Mouse (Mus musculus): ENCODE data around the gene Galnt10. TPM values are rescaled to one million over a fixed set of nuclear protein-coding genes. Genes with fewer than 3 reads are reported as not detected.

Gene Galnt10
- polyA plus RNA-seq, 1 experiment from 2014 or later, result 13.3 TPM

DNA sequence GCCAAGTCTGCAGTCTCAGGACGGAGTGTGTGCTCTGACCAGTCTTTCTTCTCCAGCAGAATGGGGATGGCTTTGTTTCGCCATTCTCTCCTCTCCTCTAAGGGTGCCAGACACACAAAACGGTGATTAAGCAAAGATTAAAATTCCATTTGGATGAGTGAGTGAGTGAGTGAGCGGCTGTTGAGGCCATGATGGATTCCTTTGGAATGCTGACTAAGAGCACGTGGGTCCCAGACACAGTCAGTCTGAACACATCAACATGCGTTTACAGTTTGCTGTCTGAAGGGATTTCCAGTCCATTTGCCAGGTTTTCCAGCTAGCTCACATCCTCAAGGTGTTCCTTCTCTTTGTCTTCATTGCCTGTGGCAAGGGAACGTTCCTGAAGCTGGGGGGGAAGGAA is 74.4 kb downstream of the Galnt10 start:
- WGBS, result 7% methylated on average over 7 of the region's 7 CpGs
- Histone ChIP-seq H3K4me3 (replicated peaks; ENCODE audit: low read length) (no peak overlapping the region), H3K27ac (ENCODE audit: low read length) (0 out of 2 replicates have a peak overlapping the region, but pooled peaks have one; percentile 4), H3K9me3 (ENCODE audit: control insufficient read depth, low read length) (no peaks in the 10 kb centered on the region), H3K36me3 (ENCODE audit: control insufficient read depth, insufficient read depth) (no peaks in the 10 kb centered on the region), H3K9ac (replicated peaks; ENCODE audit: low read depth, low read length) (no peak overlapping the region), H3K4me1 (replicated peaks; ENCODE audit: control insufficient read depth, insufficient read depth, low read length) (peaks cover 8% of the 10 kb centered on the region; the same call in 1 of the 2 replicates), H3K27me3 (replicated peaks; ENCODE audit: control insufficient read depth, insufficient read depth, low read length) (no peaks in the 10 kb centered on the region), H3K4me2 (ENCODE audit: low read length) (no peak overlapping the region)
- ATAC-seq, result peak; percentile 64

DNA sequence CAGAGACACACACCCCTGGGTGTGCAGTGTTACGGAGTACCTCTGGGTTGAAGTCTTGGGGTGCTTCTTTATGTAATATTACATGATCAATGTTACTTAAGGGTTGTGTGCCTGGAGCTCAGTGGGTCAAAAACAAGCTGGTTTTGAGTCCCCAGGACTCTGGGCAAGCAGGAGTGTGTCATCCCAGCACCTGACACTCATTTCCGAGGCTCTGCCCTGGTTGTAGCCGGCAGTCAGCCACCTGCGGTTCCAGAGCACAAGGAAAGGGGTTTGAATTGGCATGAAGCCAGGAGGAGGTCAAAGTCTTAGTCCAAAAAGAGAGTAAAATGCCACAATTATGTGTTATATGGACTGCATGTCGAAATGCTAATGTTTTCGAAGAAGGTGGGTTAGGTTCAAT is 74.8 kb downstream of the Galnt10 start:
- H3K27me3 ChIP-seq (replicated peaks; ENCODE audit: control insufficient read depth, insufficient read depth, low read length), result no peaks in the 10 kb centered on the region
- 65% methylated on average over 6 of the region's 6 CpGs for WGBS
- no peaks in the 10 kb centered on the region for H3K36me3 ChIP-seq (ENCODE audit: control insufficient read depth, insufficient read depth)
- peaks cover 8% of the 10 kb centered on the region; the same call in 1 of the 2 replicates for H3K4me1 ChIP-seq (replicated peaks; ENCODE audit: control insufficient read depth, insufficient read depth, low read length)
- H3K27ac ChIP-seq (ENCODE audit: low read length), result 0 out of 2 replicates have a peak overlapping the region, but pooled peaks have one; percentile 4
- H3K9me3 ChIP-seq (ENCODE audit: control insufficient read depth, low read length), result no peaks in the 10 kb centered on the region
- no peak overlapping the region for H3K9ac ChIP-seq (replicated peaks; ENCODE audit: low read depth, low read length)
- no peak overlapping the region for H3K4me3 ChIP-seq (replicated peaks; ENCODE audit: low read length)
- peak; percentile 28; the same call in 1 of the 2 replicates for ATAC-seq
- no peak overlapping the region for H3K4me2 ChIP-seq (ENCODE audit: low read length)

DNA sequence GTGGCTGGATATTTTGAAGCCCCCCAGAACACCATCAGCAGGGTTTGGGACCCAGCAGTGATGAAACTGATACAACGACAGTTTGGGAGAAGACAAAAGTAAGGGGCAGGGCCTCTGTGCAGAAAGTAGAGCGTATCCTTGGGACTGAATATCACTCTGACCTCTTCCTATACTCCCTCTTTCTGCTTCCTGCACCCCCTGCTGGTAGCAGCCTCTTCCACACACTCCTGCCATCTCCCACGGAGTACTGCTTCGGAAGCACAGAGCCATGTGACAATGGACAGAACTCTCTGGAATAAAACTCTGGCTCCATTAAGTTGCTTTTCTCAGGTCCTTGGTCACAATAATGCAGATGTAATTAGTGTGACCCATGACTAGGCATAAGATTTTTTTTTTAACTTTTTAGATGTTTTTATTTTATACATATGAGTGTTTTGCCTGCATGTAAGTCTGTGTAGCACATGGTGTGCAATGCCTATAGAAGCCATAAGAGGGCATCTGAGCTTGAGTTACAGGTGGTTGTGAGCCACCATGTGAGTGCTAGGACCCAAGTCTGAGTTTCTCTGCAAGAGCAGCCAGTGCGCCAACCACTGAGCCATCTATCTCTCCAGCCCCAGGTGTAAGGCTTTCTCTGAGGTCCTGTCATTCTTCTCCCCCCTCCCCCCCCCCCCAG is 79.7 kb downstream of the Galnt10 start:
- Histone ChIP-seq H3K36me3 (ENCODE audit: control insufficient read depth, insufficient read depth) (no peaks in the 10 kb centered on the region), H3K4me1 (replicated peaks; ENCODE audit: control insufficient read depth, insufficient read depth, low read length) (peaks cover 9% of the 10 kb centered on the region; the same call in 1 of the 2 replicates), H3K9ac (replicated peaks; ENCODE audit: low read depth, low read length) (no peak overlapping the region), H3K27ac (ENCODE audit: low read length) (no peak overlapping the region), H3K9me3 (ENCODE audit: control insufficient read depth, low read length) (no peaks in the 10 kb centered on the region), H3K4me2 (ENCODE audit: low read length) (no peak overlapping the region), H3K27me3 (replicated peaks; ENCODE audit: control insufficient read depth, insufficient read depth, low read length) (no peaks in the 10 kb centered on the region), H3K4me3 (replicated peaks; ENCODE audit: low read length) (no peak overlapping the region)
- whole genome bisulfite sequencing, result 86% methylated on average over 5 of the region's 5 CpGs
- ATAC-seq, result no peak

DNA sequence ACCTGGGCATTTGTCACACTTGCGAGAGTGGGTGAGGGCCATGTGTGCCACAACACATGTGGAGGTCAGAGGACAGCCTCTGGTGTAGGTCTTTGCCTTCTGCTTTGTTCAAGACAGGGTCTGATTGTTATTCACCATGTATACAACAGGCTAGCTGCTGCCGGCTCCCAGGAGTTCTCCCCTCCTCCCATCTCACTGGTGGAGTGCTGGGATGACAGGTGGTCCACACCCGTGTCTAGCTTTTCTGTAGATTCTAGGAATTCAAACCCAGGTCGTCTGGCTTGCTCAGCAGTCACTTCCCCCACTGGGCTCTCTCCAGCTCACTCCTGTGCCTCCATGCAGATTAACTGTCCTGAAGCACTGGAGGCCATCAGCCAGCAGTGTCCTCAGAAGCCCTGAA is 80.7 kb downstream of the Galnt10 start:
- H3K36me3 ChIP-seq (ENCODE audit: control insufficient read depth, insufficient read depth), result no peaks in the 10 kb centered on the region
- no peak overlapping the region for H3K4me2 ChIP-seq (ENCODE audit: low read length)
- no peak overlapping the region for H3K27ac ChIP-seq (ENCODE audit: low read length)
- no peak overlapping the region for H3K4me3 ChIP-seq (replicated peaks; ENCODE audit: low read length)
- H3K9ac ChIP-seq (replicated peaks; ENCODE audit: low read depth, low read length), result no peak overlapping the region
- no peaks in the 10 kb centered on the region for H3K27me3 ChIP-seq (replicated peaks; ENCODE audit: control insufficient read depth, insufficient read depth, low read length)
- no peaks in the 10 kb centered on the region for H3K9me3 ChIP-seq (ENCODE audit: control insufficient read depth, low read length)
- ATAC-seq, result no peak
- peaks cover 6% of the 10 kb centered on the region; the same call in 1 of the 2 replicates for H3K4me1 ChIP-seq (replicated peaks; ENCODE audit: control insufficient read depth, insufficient read depth, low read length)
- WGBS, result 50% methylated on average over 4 of the region's 4 CpGs

DNA sequence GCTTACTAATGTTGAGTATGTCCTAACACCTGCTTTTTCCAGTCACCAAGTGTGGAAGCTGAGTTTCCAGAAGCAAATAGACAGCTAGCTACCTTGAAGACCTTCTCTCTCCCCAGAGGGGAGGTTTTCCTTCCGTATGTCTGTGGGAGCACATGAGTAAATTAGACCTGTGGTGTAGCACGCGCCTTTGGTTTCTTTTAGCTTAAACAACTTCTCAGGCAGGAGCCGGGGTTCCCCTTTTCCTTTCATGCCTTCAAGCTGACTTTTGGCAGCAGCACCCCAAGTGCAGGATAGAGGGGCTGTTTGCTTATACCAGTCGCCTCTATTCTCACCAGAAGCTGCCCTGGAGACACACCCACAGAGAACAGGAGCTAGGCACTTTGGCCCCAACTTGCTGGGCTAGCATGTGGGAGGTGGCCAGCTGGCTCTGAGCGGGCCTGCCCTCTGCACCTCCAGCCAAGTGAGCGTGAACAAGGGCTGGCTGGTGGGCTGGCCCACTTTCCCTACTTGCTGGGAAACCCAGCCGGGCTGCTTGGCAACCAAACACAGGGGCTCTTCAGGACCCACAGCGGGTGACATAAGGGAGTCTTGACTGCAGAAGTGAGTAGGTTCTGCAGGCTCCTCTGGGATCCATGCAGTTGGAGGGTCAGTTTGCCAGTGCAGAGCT is 82.2 kb downstream of the Galnt10 start:
- Histone ChIP-seq H3K36me3 (ENCODE audit: control insufficient read depth, insufficient read depth) (no peaks in the 10 kb centered on the region), H3K27me3 (replicated peaks; ENCODE audit: control insufficient read depth, insufficient read depth, low read length) (no peaks in the 10 kb centered on the region), H3K9ac (replicated peaks; ENCODE audit: low read depth, low read length) (no peak overlapping the region), H3K4me3 (replicated peaks; ENCODE audit: low read length) (no peak overlapping the region), H3K4me1 (replicated peaks; ENCODE audit: control insufficient read depth, insufficient read depth, low read length) (peaks cover 6% of the 10 kb centered on the region; the same call in 1 of the 2 replicates), H3K4me2 (ENCODE audit: low read length) (no peak overlapping the region), H3K27ac (ENCODE audit: low read length) (no peak overlapping the region), H3K9me3 (ENCODE audit: control insufficient read depth, low read length) (no peaks in the 10 kb centered on the region)
- peak; percentile 73 for ATAC-seq
- 48% methylated on average over 9 of the region's 9 CpGs for WGBS

DNA sequence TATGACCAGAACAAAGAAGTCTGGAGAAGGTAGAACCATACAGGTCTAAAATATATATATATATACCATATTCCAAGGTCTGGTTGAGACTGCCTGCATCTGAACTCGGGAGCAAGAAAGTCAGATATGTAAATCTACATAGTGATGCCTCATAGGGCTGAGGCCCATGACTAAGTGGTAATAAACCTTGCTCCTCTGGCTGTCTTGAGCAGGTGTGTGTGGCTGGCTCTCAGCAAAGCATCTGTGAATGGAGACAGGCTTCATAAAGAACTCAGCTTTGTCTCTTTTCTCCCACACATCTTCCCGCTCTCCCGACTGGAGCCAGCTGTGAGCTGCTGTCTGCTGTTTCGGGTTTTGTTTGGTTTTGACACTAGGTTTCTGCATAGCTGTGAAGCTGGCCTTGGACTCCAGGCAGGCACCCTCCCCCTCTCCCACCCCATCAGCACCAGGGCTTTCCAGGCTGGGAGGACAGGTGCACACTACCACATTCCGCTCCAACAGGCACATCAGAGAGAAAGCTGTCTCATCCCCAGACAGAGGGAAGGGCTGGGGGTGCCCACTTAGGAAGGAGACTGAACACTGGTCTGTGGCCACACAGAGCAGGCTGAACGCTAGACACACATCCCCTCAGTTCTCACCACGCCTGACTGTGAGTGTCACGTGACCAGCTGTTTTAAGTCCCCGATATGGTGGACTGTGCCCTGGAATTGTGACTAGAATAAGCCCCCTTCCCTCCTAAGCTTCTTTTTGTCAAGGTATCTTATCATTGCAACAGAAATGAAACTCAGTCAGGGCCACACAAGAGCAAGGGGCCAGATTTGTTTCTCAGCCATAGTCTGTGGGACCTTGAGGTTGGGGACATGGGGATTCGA is 87.4 kb downstream of the Galnt10 start:
- Histone ChIP-seq H3K27ac (ENCODE audit: low read length) (no peak overlapping the region), H3K36me3 (ENCODE audit: control insufficient read depth, insufficient read depth) (no peaks in the 10 kb centered on the region), H3K4me2 (ENCODE audit: low read length) (no peak overlapping the region), H3K4me3 (replicated peaks; ENCODE audit: low read length) (no peak overlapping the region), H3K9me3 (ENCODE audit: control insufficient read depth, low read length) (no peaks in the 10 kb centered on the region), H3K9ac (replicated peaks; ENCODE audit: low read depth, low read length) (no peak overlapping the region), H3K4me1 (replicated peaks; ENCODE audit: control insufficient read depth, insufficient read depth, low read length) (peaks cover 2% of the 10 kb centered on the region; the same call in 1 of the 2 replicates), H3K27me3 (replicated peaks; ENCODE audit: control insufficient read depth, insufficient read depth, low read length) (no peaks in the 10 kb centered on the region)
- 72% methylated on average over 10 of the region's 10 CpGs for WGBS
- 0 out of 2 replicates have a peak, but pooled peaks have one; percentile 28 for ATAC-seq

DNA sequence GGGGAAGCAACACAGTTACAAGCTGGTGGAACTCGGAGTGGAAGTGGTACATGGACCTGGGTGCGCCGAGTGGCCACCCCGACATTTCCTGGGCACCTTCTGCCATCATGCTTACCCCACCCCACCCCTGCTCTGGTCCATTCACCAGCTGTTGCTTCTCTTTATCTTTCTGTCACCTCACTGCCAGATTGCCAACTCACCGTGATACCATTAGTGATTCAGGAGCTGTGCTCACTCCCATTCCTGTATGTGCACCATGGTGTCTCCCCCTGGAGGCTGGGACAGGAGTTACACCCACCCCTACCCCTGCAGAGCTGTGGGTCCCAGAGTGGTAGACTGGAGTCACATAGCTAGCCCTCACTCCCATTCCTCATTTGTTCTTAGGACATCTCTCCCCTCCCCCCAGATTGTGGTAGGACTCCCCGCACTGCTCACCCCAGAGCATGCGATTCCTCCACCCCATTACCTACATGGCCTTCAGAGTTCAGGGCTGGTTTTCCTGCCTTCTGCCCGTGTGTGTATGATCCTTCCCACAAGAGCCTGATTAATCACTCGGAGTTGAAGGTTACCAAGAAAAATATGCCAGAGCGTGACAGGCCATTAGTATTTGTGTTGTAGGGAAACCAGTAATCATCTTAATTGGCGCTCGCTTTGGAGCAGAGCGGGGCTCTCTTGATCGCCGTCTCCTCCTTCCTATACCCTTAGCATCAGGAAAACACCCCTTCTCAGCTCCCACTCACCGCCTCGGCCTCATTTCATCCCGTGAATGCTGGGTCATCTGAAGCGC is 102.2 kb downstream of the Galnt10 start:
- no peaks in the 10 kb centered on the region for H3K9me3 ChIP-seq (ENCODE audit: control insufficient read depth, low read length)
- H3K4me2 ChIP-seq (ENCODE audit: low read length), result no peak overlapping the region
- H3K9ac ChIP-seq (replicated peaks; ENCODE audit: low read depth, low read length), result no peak overlapping the region
- peak; percentile 29; the same call in 1 of the 2 replicates for ATAC-seq
- H3K4me1 ChIP-seq (replicated peaks; ENCODE audit: control insufficient read depth, insufficient read depth, low read length), result 0 out of 2 replicates have a peak, but pooled peaks cover 2% of the 10 kb centered on the region
- no peaks in the 10 kb centered on the region for H3K27me3 ChIP-seq (replicated peaks; ENCODE audit: control insufficient read depth, insufficient read depth, low read length)
- no peak overlapping the region for H3K27ac ChIP-seq (ENCODE audit: low read length)
- H3K4me3 ChIP-seq (replicated peaks; ENCODE audit: low read length), result no peak overlapping the region
- H3K36me3 ChIP-seq (ENCODE audit: control insufficient read depth, insufficient read depth), result no peaks in the 10 kb centered on the region
- 70% methylated on average over 19 of the region's 19 CpGs for WGBS

DNA sequence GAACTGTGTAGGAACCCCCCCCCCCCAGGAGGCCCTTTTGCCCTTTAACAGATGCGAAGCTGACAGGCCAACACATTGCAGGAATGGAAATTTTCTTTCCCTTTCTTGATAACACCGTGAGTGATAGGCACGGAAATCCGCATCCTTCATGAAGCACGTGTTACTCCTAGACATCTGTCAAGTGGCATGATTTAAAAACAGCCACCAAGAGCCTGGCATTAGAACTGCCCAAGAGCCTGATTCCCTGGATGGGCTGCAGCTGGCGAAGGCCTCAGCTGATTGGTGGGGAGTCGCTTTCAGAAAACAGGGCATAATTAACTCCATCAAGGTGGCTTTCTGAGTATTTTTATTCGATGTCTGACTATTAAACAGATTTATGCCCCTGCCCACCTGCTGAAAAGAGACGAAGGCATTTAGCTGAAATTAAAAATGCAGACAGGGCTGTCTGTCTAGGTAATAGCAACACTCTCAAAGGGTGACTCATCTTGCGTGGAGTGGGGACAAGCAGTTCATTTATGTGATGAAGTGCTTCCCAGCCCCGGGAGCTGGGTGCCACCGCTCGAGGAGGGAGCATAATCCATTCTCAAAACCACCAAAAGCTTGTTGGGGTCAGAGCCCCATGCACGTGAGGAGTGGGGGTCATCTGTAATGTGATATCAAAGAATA is 108.4 kb downstream of the Galnt10 start:
- Histone ChIP-seq H3K36me3 (ENCODE audit: control insufficient read depth, insufficient read depth) (no peaks in the 10 kb centered on the region), H3K9me3 (ENCODE audit: control insufficient read depth, low read length) (no peaks in the 10 kb centered on the region), H3K27ac (ENCODE audit: low read length) (no peak overlapping the region), H3K4me3 (replicated peaks; ENCODE audit: low read length) (no peak overlapping the region), H3K4me1 (replicated peaks; ENCODE audit: control insufficient read depth, insufficient read depth, low read length) (peaks cover 15% of the 10 kb centered on the region), H3K27me3 (replicated peaks; ENCODE audit: control insufficient read depth, insufficient read depth, low read length) (no peaks in the 10 kb centered on the region), H3K4me2 (ENCODE audit: low read length) (no peak overlapping the region), H3K9ac (replicated peaks; ENCODE audit: low read depth, low read length) (no peak overlapping the region)
- ATAC-seq, result peak; percentile 76
- WGBS, result 45% methylated on average over 14 of the region's 14 CpGs
